Mouse (Mus musculus): ENCODE results near the gene Sept12. TPM values are rescaled to one million over a fixed set of nuclear protein-coding genes. Genes with fewer than 3 reads are reported as not detected.

Sept12 gene
- polyA plus RNA-seq, 1 experiment from 2014 or later: not detected

GRCm38 (mm10) chr16:4971626-4972025 is 26.0 kb downstream of the Sept12 start:
- Histone ChIP-seq H3K9ac (no peak overlapping the region), H3K36me3 (no peaks in the 10 kb centered on the region), H3K9me3 (replicated peaks) (no peaks in the 10 kb centered on the region), H3K4me3 (no peak overlapping the region), H3K4me2 (no peak overlapping the region), H3K4me1 (replicated peaks) (0 out of 2 replicates have a peak, but pooled peaks cover 6% of the 10 kb centered on the region), H3K27me3 (no peaks in the 10 kb centered on the region), H3K27ac (0 out of 2 replicates have a peak overlapping the region, but pooled peaks have one; percentile 4)
- no peak for ATAC-seq (replicated peaks; ENCODE audit: insufficient number of reproducible peaks, insufficient read depth, low FRiP score, low read depth)
- WGBS: 44% methylated on average over 4 of the region's 4 CpGs

GRCm38 (mm10) chr16:4969055-4969843 is 28.4 kb downstream of the Sept12 start:
- Histone ChIP-seq H3K27me3 (no peaks in the 10 kb centered on the region), H3K27ac (no peak overlapping the region), H3K4me1 (replicated peaks) (peaks cover 13% of the 10 kb centered on the region), H3K9me3 (replicated peaks) (no peaks in the 10 kb centered on the region), H3K4me3 (no peak overlapping the region), H3K4me2 (no peak overlapping the region), H3K36me3 (no peaks in the 10 kb centered on the region), H3K9ac (no peak overlapping the region)
- ATAC-seq (replicated peaks; ENCODE audit: insufficient number of reproducible peaks, insufficient read depth, low FRiP score, low read depth): no peak
- 71% methylated on average over 5 of the region's 5 CpGs for whole genome bisulfite sequencing

GRCm38 (mm10) chr16:4968426-4968825 is 29.2 kb downstream of the Sept12 start:
- WGBS: 71% methylated on average over 3 of the region's 3 CpGs
- ATAC-seq (replicated peaks; ENCODE audit: insufficient number of reproducible peaks, insufficient read depth, low FRiP score, low read depth): no peak
- Histone ChIP-seq H3K27me3 (no peaks in the 10 kb centered on the region), H3K36me3 (no peaks in the 10 kb centered on the region), H3K9me3 (replicated peaks) (no peaks in the 10 kb centered on the region), H3K4me3 (no peak overlapping the region), H3K9ac (no peak overlapping the region), H3K4me2 (no peak overlapping the region), H3K4me1 (replicated peaks) (peaks cover 14% of the 10 kb centered on the region), H3K27ac (no peak overlapping the region)

GRCm38 (mm10) chr16:4965392-4966129 is 32.1 kb downstream of the Sept12 start:
- H3K4me2 ChIP-seq: peak overlapping the region; percentile 89; the same call in 1 of the 2 replicates
- H3K4me3 ChIP-seq: peak overlapping the region; percentile 100; the same call in 1 of the 2 replicates
- 87% methylated on average over 8 of the region's 8 CpGs for WGBS

GRCm38 (mm10) chr16:4964731-4965391 is 32.8 kb downstream of the Sept12 start:
- Histone ChIP-seq H3K4me1 (replicated peaks) (peaks cover 19% of the 10 kb centered on the region), H3K9me3 (replicated peaks) (no peaks in the 10 kb centered on the region), H3K27ac (peak overlapping the region; percentile 86), H3K4me2 (peak overlapping the region; percentile 89), H3K27me3 (no peaks in the 10 kb centered on the region), H3K36me3 (no peaks in the 10 kb centered on the region; the same call in 1 of the 2 replicates), H3K9ac (peak overlapping the region; percentile 94), H3K4me3 (peak overlapping the region; percentile 100)
- ATAC-seq (replicated peaks; ENCODE audit: insufficient number of reproducible peaks, insufficient read depth, low FRiP score, low read depth): 0 out of 2 replicates have a peak, but pooled peaks have one; percentile 2
- WGBS: 18% methylated on average over 13 of the region's 13 CpGs

More at GRCm38 (mm10) chr16:4965392-4966129, 32.1 kb downstream of the Sept12 start:
- Histone ChIP-seq H3K36me3 (no peaks in the 10 kb centered on the region; the same call in 1 of the 2 replicates), H3K9me3 (replicated peaks) (no peaks in the 10 kb centered on the region), H3K27ac (no peak overlapping the region), H3K9ac (no peak overlapping the region), H3K4me1 (replicated peaks) (peaks cover 19% of the 10 kb centered on the region), H3K27me3 (no peaks in the 10 kb centered on the region)
- no peak for ATAC-seq (replicated peaks; ENCODE audit: insufficient number of reproducible peaks, insufficient read depth, low FRiP score, low read depth)

- whole genome bisulfite sequencing: under 1% methylated on average over 76 of the region's 76 CpGs
- no peaks in the 10 kb centered on the region for H3K9me3 ChIP-seq (replicated peaks)
- peak; percentile 96 for ATAC-seq (replicated peaks; ENCODE audit: insufficient number of reproducible peaks, insufficient read depth, low FRiP score, low read depth)
- H3K27me3 ChIP-seq: no peaks in the 10 kb centered on the region
- H3K27ac ChIP-seq: peak within 1 kb of the TSS; percentile 86
- peak within 1 kb of the TSS; percentile 100 for H3K4me3 ChIP-seq
- H3K4me2 ChIP-seq: peak within 1 kb of the TSS; percentile 89
- no peaks in the 10 kb centered on the region; the same call in 1 of the 2 replicates for H3K36me3 ChIP-seq
- peak within 1 kb of the TSS; percentile 94 for H3K9ac ChIP-seq
- peaks cover 19% of the 10 kb centered on the region for H3K4me1 ChIP-seq (replicated peaks)
These were observed 33.6 kb downstream of the Sept12 start, which contains the start of gene Anks3 for GRCm38 (mm10) chr16:4963797-4964709. Anks3 (minus strand) TSS chr16:4964205.

GRCm38 (mm10) chr16:4963346-4963745 is 34.3 kb downstream of the Sept12 start:
- peak overlapping the region; percentile 100 for H3K4me3 ChIP-seq
- peaks cover 19% of the 10 kb centered on the region for H3K4me1 ChIP-seq (replicated peaks)
- H3K36me3 ChIP-seq: no peaks in the 10 kb centered on the region; the same call in 1 of the 2 replicates
- peak overlapping the region; percentile 94 for H3K9ac ChIP-seq
- peak overlapping the region; percentile 89 for H3K4me2 ChIP-seq
- no peak overlapping the region; the same call in 1 of the 2 replicates for H3K27ac ChIP-seq
- no peaks in the 10 kb centered on the region for H3K9me3 ChIP-seq (replicated peaks)
- no peak for ATAC-seq (replicated peaks; ENCODE audit: insufficient number of reproducible peaks, insufficient read depth, low FRiP score, low read depth)
- 44% methylated on average over 9 of the region's 9 CpGs for WGBS
- no peaks in the 10 kb centered on the region for H3K27me3 ChIP-seq

GRCm38 (mm10) chr16:4960260-4960659 is 37.4 kb downstream of the Sept12 start:
- no peak overlapping the region for H3K9ac ChIP-seq
- H3K4me1 ChIP-seq (replicated peaks): peaks cover 15% of the 10 kb centered on the region
- peaks cover 17% of the 10 kb centered on the region for H3K36me3 ChIP-seq
- no peaks in the 10 kb centered on the region for H3K9me3 ChIP-seq (replicated peaks)
- H3K4me3 ChIP-seq: no peak overlapping the region
- WGBS: 87% methylated on average over 8 of the region's 8 CpGs
- H3K4me2 ChIP-seq: no peak overlapping the region
- no peaks in the 10 kb centered on the region for H3K27me3 ChIP-seq
- no peak for ATAC-seq (replicated peaks; ENCODE audit: insufficient number of reproducible peaks, insufficient read depth, low FRiP score, low read depth)
- H3K27ac ChIP-seq: no peak overlapping the region; the same call in 1 of the 2 replicates

GRCm38 (mm10) chr16:4957446-4957845 is 40.2 kb downstream of the Sept12 start:
- no peak overlapping the region for H3K27ac ChIP-seq
- H3K9ac ChIP-seq: no peak overlapping the region
- H3K4me2 ChIP-seq: no peak overlapping the region
- H3K4me1 ChIP-seq (replicated peaks): peaks cover 1% of the 10 kb centered on the region
- H3K4me3 ChIP-seq: no peak overlapping the region
- H3K9me3 ChIP-seq (replicated peaks): no peaks in the 10 kb centered on the region
- H3K27me3 ChIP-seq: no peaks in the 10 kb centered on the region
- H3K36me3 ChIP-seq: peaks cover 44% of the 10 kb centered on the region
- no peak for ATAC-seq (replicated peaks; ENCODE audit: insufficient number of reproducible peaks, insufficient read depth, low FRiP score, low read depth)
- WGBS: 86% methylated on average over 3 of the region's 3 CpGs

GRCm38 (mm10) chr16:4956609-4957008 is 41.0 kb downstream of the Sept12 start:
- no peak overlapping the region for H3K4me3 ChIP-seq
- H3K4me2 ChIP-seq: no peak overlapping the region
- no peak for ATAC-seq (replicated peaks; ENCODE audit: insufficient number of reproducible peaks, insufficient read depth, low FRiP score, low read depth)
- no peak overlapping the region for H3K27ac ChIP-seq
- no peaks in the 10 kb centered on the region for H3K9me3 ChIP-seq (replicated peaks)
- peaks cover 52% of the 10 kb centered on the region for H3K36me3 ChIP-seq
- H3K9ac ChIP-seq: no peak overlapping the region
- H3K27me3 ChIP-seq: no peaks in the 10 kb centered on the region
- WGBS: 89% methylated on average over 3 of the region's 3 CpGs
- no peaks in the 10 kb centered on the region for H3K4me1 ChIP-seq (replicated peaks)

Measured in heart, embryonic 15.5 days (tissue).